Mouse (Mus musculus): ENCODE data around the gene Ndufa13. TPM values are rescaled to one million over a fixed set of nuclear protein-coding genes. Genes with fewer than 3 reads are reported as not detected.

Ndufa13 gene
- polyA plus RNA-seq, 1 experiment from 2014 or later = 216 TPM

- peak overlapping the region; percentile 96 for H3K4me2 ChIP-seq (ENCODE audit: low read length)
- H3K27ac ChIP-seq (ENCODE audit: low read depth, low read length) = peak overlapping the region; percentile 61
- H3K36me3 ChIP-seq (ENCODE audit: control insufficient read depth, insufficient read depth, low read length) = peaks cover 12% of the 10 kb centered on the region
- DNase-seq (ENCODE audit: low spot score) (no peak), ATAC-seq (no peak)
- no peaks in the 10 kb centered on the region for H3K27me3 ChIP-seq (replicated peaks; ENCODE audit: control insufficient read depth, insufficient read depth, low read length)
- H3K9me3 ChIP-seq (replicated peaks; ENCODE audit: control insufficient read depth, low read length) = no peaks in the 10 kb centered on the region
- peak overlapping the region; percentile 70 for H3K9ac ChIP-seq (ENCODE audit: low read length)
- peaks cover 16% of the 10 kb centered on the region for H3K4me1 ChIP-seq (ENCODE audit: control insufficient read depth, insufficient read depth, low read length)
- WGBS = 22% methylated on average over 12 of the region's 12 CpGs
- H3K4me3 ChIP-seq (ENCODE audit: low read depth, low read length) = peak overlapping the region; percentile 62
These were observed 1.4 kb downstream of the Ndufa13 start for GRCm38 (mm10) chr8:69900895-69901451.

- no peak overlapping the region for H3K9ac ChIP-seq (ENCODE audit: low read length)
- peaks cover 16% of the 10 kb centered on the region for H3K4me1 ChIP-seq (ENCODE audit: control insufficient read depth, insufficient read depth, low read length)
- ATAC-seq (no peak), DNase-seq (ENCODE audit: low spot score) (no peak)
- H3K9me3 ChIP-seq (replicated peaks; ENCODE audit: control insufficient read depth, low read length) = no peaks in the 10 kb centered on the region
- H3K27ac ChIP-seq (ENCODE audit: low read depth, low read length) = no peak overlapping the region
- H3K4me3 ChIP-seq (ENCODE audit: low read depth, low read length) = no peak overlapping the region
- 100% methylated on average over 2 of the region's 2 CpGs for WGBS
- no peaks in the 10 kb centered on the region for H3K27me3 ChIP-seq (replicated peaks; ENCODE audit: control insufficient read depth, insufficient read depth, low read length)
- H3K4me2 ChIP-seq (ENCODE audit: low read length) = 0 out of 2 replicates have a peak overlapping the region, but pooled peaks have one; percentile 96
- H3K36me3 ChIP-seq (ENCODE audit: control insufficient read depth, insufficient read depth, low read length) = peaks cover 12% of the 10 kb centered on the region
These were observed 2.5 kb downstream of the Ndufa13 start for GRCm38 (mm10) chr8:69899876-69900275.

- Histone ChIP-seq H3K4me1 (ENCODE audit: control insufficient read depth, insufficient read depth, low read length) (peaks cover 12% of the 10 kb centered on the region), H3K9ac (ENCODE audit: low read length) (no peak overlapping the region), H3K27ac (ENCODE audit: low read depth, low read length) (no peak overlapping the region), H3K4me3 (ENCODE audit: low read depth, low read length) (no peak overlapping the region), H3K4me2 (ENCODE audit: low read length) (no peak overlapping the region), H3K9me3 (replicated peaks; ENCODE audit: control insufficient read depth, low read length) (no peaks in the 10 kb centered on the region), H3K27me3 (replicated peaks; ENCODE audit: control insufficient read depth, insufficient read depth, low read length) (no peaks in the 10 kb centered on the region), H3K36me3 (ENCODE audit: control insufficient read depth, insufficient read depth, low read length) (peaks cover 12% of the 10 kb centered on the region)
- ATAC-seq = no peak
- DNase-seq (ENCODE audit: low spot score) = no peak
- whole genome bisulfite sequencing = 89% methylated on average over 6 of the region's 6 CpGs
These were observed 4.5 kb downstream of the Ndufa13 start for GRCm38 (mm10) chr8:69897857-69898256.

GRCm38 (mm10) chr8:69895772-69896451, 6.4 kb downstream of the Ndufa13 start:
- no peak for DNase-seq (ENCODE audit: low spot score)
- 82% methylated on average over 4 of the region's 4 CpGs for whole genome bisulfite sequencing
- H3K27me3 ChIP-seq (replicated peaks; ENCODE audit: control insufficient read depth, insufficient read depth, low read length) = no peaks in the 10 kb centered on the region
- peaks cover 8% of the 10 kb centered on the region for H3K4me1 ChIP-seq (ENCODE audit: control insufficient read depth, insufficient read depth, low read length)
- no peaks in the 10 kb centered on the region for H3K9me3 ChIP-seq (replicated peaks; ENCODE audit: control insufficient read depth, low read length)
- no peak overlapping the region for H3K27ac ChIP-seq (ENCODE audit: low read depth, low read length)
- ATAC-seq = no peak
- H3K36me3 ChIP-seq (ENCODE audit: control insufficient read depth, insufficient read depth, low read length) = peaks cover 17% of the 10 kb centered on the region
- H3K4me2 ChIP-seq (ENCODE audit: low read length) = no peak overlapping the region
- no peak overlapping the region for H3K4me3 ChIP-seq (ENCODE audit: low read depth, low read length)
- no peak overlapping the region for H3K9ac ChIP-seq (ENCODE audit: low read length)

- no peaks in the 10 kb centered on the region; the same call in 1 of the 2 replicates for H3K4me1 ChIP-seq (ENCODE audit: control insufficient read depth, insufficient read depth, low read length)
These were observed 7.5 kb downstream of the Ndufa13 start for GRCm38 (mm10) chr8:69894836-69895332.

GRCm38 (mm10) chr8:69893863-69894262, 8.5 kb downstream of the Ndufa13 start:
- WGBS = 22% methylated on average over 17 of the region's 17 CpGs
- no peaks in the 10 kb centered on the region; the same call in 1 of the 2 replicates for H3K4me1 ChIP-seq (ENCODE audit: control insufficient read depth, insufficient read depth, low read length)
- no peak; the same call in 1 of the 2 replicates for ATAC-seq

More at GRCm38 (mm10) chr8:69894836-69895332, 7.5 kb downstream of the Ndufa13 start:
- Histone ChIP-seq H3K4me3 (ENCODE audit: low read depth, low read length) (no peak overlapping the region), H3K9me3 (replicated peaks; ENCODE audit: control insufficient read depth, low read length) (no peaks in the 10 kb centered on the region), H3K27ac (ENCODE audit: low read depth, low read length) (no peak overlapping the region), H3K4me2 (ENCODE audit: low read length) (no peak overlapping the region), H3K27me3 (replicated peaks; ENCODE audit: control insufficient read depth, insufficient read depth, low read length) (peaks cover 9% of the 10 kb centered on the region), H3K9ac (ENCODE audit: low read length) (no peak overlapping the region), H3K36me3 (ENCODE audit: control insufficient read depth, insufficient read depth, low read length) (peaks cover 17% of the 10 kb centered on the region)
- ATAC-seq = no peak
- DNase-seq (ENCODE audit: low spot score) = no peak
- WGBS = 48% methylated on average over 6 of the region's 6 CpGs

GRCm38 (mm10) chr8:69890813-69891241, 11.5 kb downstream of the Ndufa13 start:
- no peak overlapping the region for H3K4me3 ChIP-seq (ENCODE audit: low read depth, low read length)
- no peak overlapping the region for H3K4me2 ChIP-seq (ENCODE audit: low read length)
- 0 out of 2 replicates have a peak, but pooled peaks cover 4% of the 10 kb centered on the region for H3K36me3 ChIP-seq (ENCODE audit: control insufficient read depth, insufficient read depth, low read length)
- 38% methylated on average over 19 of the region's 19 CpGs for WGBS
- no peaks in the 10 kb centered on the region for H3K9me3 ChIP-seq (replicated peaks; ENCODE audit: control insufficient read depth, low read length)
- H3K27ac ChIP-seq (ENCODE audit: low read depth, low read length) = no peak overlapping the region
- peaks cover 2% of the 10 kb centered on the region for H3K4me1 ChIP-seq (ENCODE audit: control insufficient read depth, insufficient read depth, low read length)
- H3K27me3 ChIP-seq (replicated peaks; ENCODE audit: control insufficient read depth, insufficient read depth, low read length) = peaks cover 49% of the 10 kb centered on the region
- peak; percentile 36 for ATAC-seq
- H3K9ac ChIP-seq (ENCODE audit: low read length) = no peak overlapping the region
- peak; percentile 79 for DNase-seq (ENCODE audit: low spot score)

More at GRCm38 (mm10) chr8:69893863-69894262, 8.5 kb downstream of the Ndufa13 start:
- no peak overlapping the region for H3K4me3 ChIP-seq (ENCODE audit: low read depth, low read length)
- DNase-seq (ENCODE audit: low spot score) = peak; percentile 67
- no peak overlapping the region for H3K9ac ChIP-seq (ENCODE audit: low read length)
- no peak overlapping the region for H3K27ac ChIP-seq (ENCODE audit: low read depth, low read length)
- H3K36me3 ChIP-seq (ENCODE audit: control insufficient read depth, insufficient read depth, low read length) = peaks cover 17% of the 10 kb centered on the region
- H3K9me3 ChIP-seq (replicated peaks; ENCODE audit: control insufficient read depth, low read length) = no peaks in the 10 kb centered on the region
- no peak overlapping the region for H3K4me2 ChIP-seq (ENCODE audit: low read length)
- peaks cover 19% of the 10 kb centered on the region for H3K27me3 ChIP-seq (replicated peaks; ENCODE audit: control insufficient read depth, insufficient read depth, low read length)

GRCm38 (mm10) chr8:69888902-69889301, 13.5 kb downstream of the Ndufa13 start:
- Histone ChIP-seq H3K4me1 (ENCODE audit: control insufficient read depth, insufficient read depth, low read length) (peaks cover 2% of the 10 kb centered on the region), H3K4me2 (ENCODE audit: low read length) (peak overlapping the region; percentile 20; the same call in 1 of the 2 replicates), H3K27me3 (replicated peaks; ENCODE audit: control insufficient read depth, insufficient read depth, low read length) (peaks cover 69% of the 10 kb centered on the region), H3K36me3 (ENCODE audit: control insufficient read depth, insufficient read depth, low read length) (0 out of 2 replicates have a peak, but pooled peaks cover 4% of the 10 kb centered on the region), H3K4me3 (ENCODE audit: low read depth, low read length) (0 out of 2 replicates have a peak overlapping the region, but pooled peaks have one; percentile 16), H3K27ac (ENCODE audit: low read depth, low read length) (no peak overlapping the region), H3K9ac (ENCODE audit: low read length) (0 out of 2 replicates have a peak overlapping the region, but pooled peaks have one; percentile 21), H3K9me3 (replicated peaks; ENCODE audit: control insufficient read depth, low read length) (no peaks in the 10 kb centered on the region)
- ATAC-seq (no peak), DNase-seq (ENCODE audit: low spot score) (no peak)
- 4% methylated on average over 32 of the region's 32 CpGs for WGBS
